Mouse (Mus musculus): ENCODE data around the gene Paox. TPM values are rescaled to one million over a fixed set of nuclear protein-coding genes. Genes with fewer than 3 reads are reported as not detected.

Gene Paox
- polyA plus RNA-seq, 1 experiment from 2014 or later: 18.6 TPM

GRCm38 (mm10) chr7:140153829-140154217 is 38.2 kb downstream of the Paox start:
- Histone ChIP-seq H3K4me3 (peak overlapping the region; percentile 53), H3K36me3 (replicated peaks) (no peaks in the 10 kb centered on the region), H3K4me1 (peaks cover 19% of the 10 kb centered on the region), H3K27me3 (replicated peaks; ENCODE audit: low read depth, poor library complexity, severe bottlenecking) (peaks cover 64% of the 10 kb centered on the region), H3K9me3 (no peaks in the 10 kb centered on the region), H3K27ac (replicated peaks) (no peak overlapping the region)
- DNase-seq (ENCODE audit: low spot score): no peak
- WGBS: 16% methylated on average over 4 of the region's 4 CpGs

- Histone ChIP-seq H3K27ac (replicated peaks) (peak within 1 kb of the TSS; percentile 14; the same call in 1 of the 2 replicates), H3K4me3 (peak within 1 kb of the TSS; percentile 53), H3K9me3 (no peaks in the 10 kb centered on the region), H3K36me3 (replicated peaks) (no peaks in the 10 kb centered on the region), H3K27me3 (replicated peaks; ENCODE audit: low read depth, poor library complexity, severe bottlenecking) (peaks cover 64% of the 10 kb centered on the region), H3K4me1 (peaks cover 19% of the 10 kb centered on the region)
- peak; percentile 37 for DNase-seq (ENCODE audit: low spot score)
- WGBS: 2% methylated on average over 28 of the region's 28 CpGs
Observed at GRCm38 (mm10) chr7:140154218-140154927, 38.8 kb downstream of the Paox start, which contains the start of gene Sprn. TSS of gene Sprn (minus strand) at chr7:140154877.

DNA sequence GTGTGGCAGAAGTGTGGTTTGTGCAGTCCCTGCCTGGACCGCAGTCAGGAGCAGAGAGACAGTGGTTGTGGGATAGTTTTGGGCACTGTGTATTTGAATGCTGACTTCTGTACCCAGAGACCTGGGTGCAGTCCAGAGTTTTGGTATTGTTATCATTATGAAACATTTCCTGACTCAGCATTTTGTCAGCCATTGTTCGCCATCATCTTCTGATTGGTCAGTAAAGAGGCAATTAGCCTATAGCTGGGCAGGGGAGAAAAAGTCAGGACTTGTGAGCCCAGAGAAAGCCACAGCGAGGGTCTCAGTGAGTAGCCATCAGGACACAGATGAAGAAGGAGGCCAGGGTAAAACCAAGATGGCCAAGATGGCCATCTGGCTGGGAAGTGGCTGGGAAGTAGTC is 44.8 kb downstream of the Paox start:
- WGBS: 88% methylated on average over 3 of the region's 3 CpGs
- no peak for DNase-seq (ENCODE audit: low spot score)
- Histone ChIP-seq H3K9me3 (no peaks in the 10 kb centered on the region), H3K36me3 (replicated peaks) (no peaks in the 10 kb centered on the region), H3K27me3 (replicated peaks; ENCODE audit: low read depth, poor library complexity, severe bottlenecking) (peaks cover 27% of the 10 kb centered on the region), H3K4me3 (no peak overlapping the region), H3K4me1 (no peaks in the 10 kb centered on the region), H3K27ac (replicated peaks) (no peak overlapping the region)

GRCm38 (mm10) chr7:140164664-140165063 is 49.1 kb downstream of the Paox start, which contains the start of gene Olfr522:
TSS of gene Olfr522 (minus strand) at chr7:140164764.
- H3K4me3 ChIP-seq: no peak within 1 kb of the TSS
- no peaks in the 10 kb centered on the region for H3K27me3 ChIP-seq (replicated peaks; ENCODE audit: low read depth, poor library complexity, severe bottlenecking)
- H3K9me3 ChIP-seq: no peaks in the 10 kb centered on the region
- DNase-seq (ENCODE audit: low spot score): no peak
- no peaks in the 10 kb centered on the region for H3K4me1 ChIP-seq
- WGBS: 77% methylated on average over 7 of the region's 7 CpGs
- no peaks in the 10 kb centered on the region for H3K36me3 ChIP-seq (replicated peaks)
- no peak within 1 kb of the TSS for H3K27ac ChIP-seq (replicated peaks)

- Histone ChIP-seq H3K4me1 (no peaks in the 10 kb centered on the region), H3K27me3 (replicated peaks; ENCODE audit: low read depth, poor library complexity, severe bottlenecking) (no peaks in the 10 kb centered on the region), H3K27ac (replicated peaks) (no peak overlapping the region), H3K9me3 (no peaks in the 10 kb centered on the region), H3K4me3 (no peak overlapping the region), H3K36me3 (replicated peaks) (no peaks in the 10 kb centered on the region)
- WGBS: 82% methylated on average over 1 of the region's 1 CpGs
- no peak for DNase-seq (ENCODE audit: low spot score)
Observed at GRCm38 (mm10) chr7:140167950-140168349, 52.4 kb downstream of the Paox start.

GRCm38 (mm10) chr7:140169386-140169785 is 53.8 kb downstream of the Paox start:
- H3K36me3 ChIP-seq (replicated peaks): no peaks in the 10 kb centered on the region
- no peak for DNase-seq (ENCODE audit: low spot score)
- no peaks in the 10 kb centered on the region for H3K27me3 ChIP-seq (replicated peaks; ENCODE audit: low read depth, poor library complexity, severe bottlenecking)
- no peaks in the 10 kb centered on the region for H3K9me3 ChIP-seq
- no peak overlapping the region for H3K4me3 ChIP-seq
- no peaks in the 10 kb centered on the region for H3K4me1 ChIP-seq
- H3K27ac ChIP-seq (replicated peaks): no peak overlapping the region
- WGBS: 76% methylated on average over 4 of the region's 4 CpGs

DNA sequence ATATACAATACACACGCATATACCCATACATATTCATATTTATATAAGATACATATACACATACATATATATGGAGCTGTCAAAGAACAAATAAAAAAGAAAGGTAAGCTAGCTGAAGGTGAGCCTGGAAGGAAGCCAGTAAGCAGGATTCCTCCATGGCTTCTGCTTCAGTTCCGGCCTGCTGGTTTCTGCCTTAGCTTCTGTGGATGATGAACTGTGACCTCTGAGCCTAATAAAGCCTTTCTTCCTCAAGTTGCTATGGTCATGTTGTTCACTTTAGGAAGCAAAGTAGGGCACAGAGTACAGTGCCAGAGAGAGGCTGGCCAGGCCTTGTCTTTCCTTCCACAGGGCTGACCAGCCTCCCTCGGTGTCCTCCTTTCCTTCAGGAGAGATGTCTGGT is 55.3 kb downstream of the Paox start:
- DNase-seq (ENCODE audit: low spot score): no peak
- Histone ChIP-seq H3K27ac (replicated peaks) (no peak overlapping the region), H3K9me3 (no peaks in the 10 kb centered on the region), H3K4me1 (no peaks in the 10 kb centered on the region), H3K4me3 (no peak overlapping the region), H3K27me3 (replicated peaks; ENCODE audit: low read depth, poor library complexity, severe bottlenecking) (no peaks in the 10 kb centered on the region), H3K36me3 (replicated peaks) (no peaks in the 10 kb centered on the region)
- 92% methylated on average over 3 of the region's 3 CpGs for WGBS

- H3K27me3 ChIP-seq (replicated peaks; ENCODE audit: low read depth, poor library complexity, severe bottlenecking): no peaks in the 10 kb centered on the region
- H3K9me3 ChIP-seq: no peaks in the 10 kb centered on the region
- no peaks in the 10 kb centered on the region for H3K36me3 ChIP-seq (replicated peaks)
- WGBS: 79% methylated on average over 1 of the region's 1 CpGs
- no peak within 1 kb of the TSS for H3K27ac ChIP-seq (replicated peaks)
- DNase-seq (ENCODE audit: low spot score): no peak
- H3K4me3 ChIP-seq: no peak within 1 kb of the TSS
- H3K4me1 ChIP-seq: no peaks in the 10 kb centered on the region
Observed at GRCm38 (mm10) chr7:140172936-140173335, 57.3 kb downstream of the Paox start, which contains the start of gene Olfr523. TSS of gene Olfr523 (plus strand) at chr7:140173217.

DNA sequence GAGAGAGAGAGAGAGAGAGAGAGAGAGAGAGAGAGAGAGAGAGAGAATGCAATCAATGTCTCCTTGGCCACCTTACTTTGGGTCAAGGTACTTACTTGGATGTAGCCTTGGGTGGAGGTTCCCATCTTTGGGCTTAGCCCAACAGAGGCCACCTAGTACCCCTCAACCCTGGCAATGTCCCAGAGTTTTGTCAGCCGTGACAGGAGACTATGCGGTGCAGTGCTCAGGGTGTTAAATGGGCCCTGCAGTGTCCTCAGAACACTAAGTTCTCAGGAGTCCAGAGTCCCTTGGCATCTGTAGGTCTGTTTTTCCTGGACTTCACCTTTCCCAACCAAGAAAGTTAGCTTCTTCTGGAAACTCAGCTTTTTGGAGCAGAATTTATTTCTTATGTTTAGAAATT is 63.6 kb downstream of the Paox start:
- no peaks in the 10 kb centered on the region for H3K27me3 ChIP-seq (replicated peaks; ENCODE audit: low read depth, poor library complexity, severe bottlenecking)
- DNase-seq (ENCODE audit: low spot score): no peak

DNA sequence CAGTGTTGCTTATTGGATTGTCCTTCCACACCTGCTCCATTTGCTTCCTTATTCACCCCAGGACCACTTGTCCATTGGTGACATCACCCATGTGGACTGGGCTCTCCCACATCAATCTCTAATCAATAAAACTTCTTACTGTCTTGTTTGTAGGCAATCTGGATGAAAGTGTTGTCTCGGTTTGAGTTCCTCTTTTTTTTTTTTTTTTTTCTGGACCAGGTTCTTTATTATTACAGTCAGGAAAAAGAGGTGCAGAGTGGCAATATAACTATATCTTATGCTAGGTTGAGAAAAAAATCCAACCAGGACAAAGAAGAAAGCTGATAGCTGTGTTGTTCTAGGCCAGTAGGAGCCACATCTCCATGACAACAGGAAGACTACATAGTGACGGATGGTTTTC is 65.1 kb downstream of the Paox start:
- no peak overlapping the region for H3K27ac ChIP-seq (replicated peaks)
- 90% methylated on average over 2 of the region's 2 CpGs for WGBS

More for the DNA sequence above, 63.6 kb downstream of the Paox start:
- Histone ChIP-seq H3K9me3 (no peaks in the 10 kb centered on the region), H3K27ac (replicated peaks) (no peak overlapping the region), H3K36me3 (replicated peaks) (no peaks in the 10 kb centered on the region), H3K4me1 (no peaks in the 10 kb centered on the region), H3K4me3 (no peak overlapping the region)
- WGBS: 84% methylated on average over 2 of the region's 2 CpGs

GRCm38 (mm10) chr7:140184206-140184605 is 68.6 kb downstream of the Paox start:
- WGBS: 85% methylated on average over 4 of the region's 4 CpGs
- H3K4me3 ChIP-seq: no peak overlapping the region
- no peak for DNase-seq (ENCODE audit: low spot score)
- H3K9me3 ChIP-seq: no peaks in the 10 kb centered on the region
- H3K27ac ChIP-seq (replicated peaks): no peak overlapping the region
- no peaks in the 10 kb centered on the region for H3K4me1 ChIP-seq
- no peaks in the 10 kb centered on the region for H3K27me3 ChIP-seq (replicated peaks; ENCODE audit: low read depth, poor library complexity, severe bottlenecking)
- no peaks in the 10 kb centered on the region for H3K36me3 ChIP-seq (replicated peaks)

More for the DNA sequence above, 65.1 kb downstream of the Paox start:
- no peaks in the 10 kb centered on the region for H3K27me3 ChIP-seq (replicated peaks; ENCODE audit: low read depth, poor library complexity, severe bottlenecking)
- no peaks in the 10 kb centered on the region for H3K9me3 ChIP-seq
- no peaks in the 10 kb centered on the region for H3K36me3 ChIP-seq (replicated peaks)
- no peak overlapping the region for H3K4me3 ChIP-seq
- no peaks in the 10 kb centered on the region for H3K4me1 ChIP-seq
- DNase-seq (ENCODE audit: low spot score): no peak

Data from embryonic facial prominence, embryonic 10.5 days (tissue).